Mouse (Mus musculus): ENCODE data around the gene Dpf3. TPM values are rescaled to one million over a fixed set of nuclear protein-coding genes. Genes with fewer than 3 reads are reported as not detected.

The Dpf3 gene
- polyA plus RNA-seq, 1 experiment, result 4.0 TPM

DNA sequence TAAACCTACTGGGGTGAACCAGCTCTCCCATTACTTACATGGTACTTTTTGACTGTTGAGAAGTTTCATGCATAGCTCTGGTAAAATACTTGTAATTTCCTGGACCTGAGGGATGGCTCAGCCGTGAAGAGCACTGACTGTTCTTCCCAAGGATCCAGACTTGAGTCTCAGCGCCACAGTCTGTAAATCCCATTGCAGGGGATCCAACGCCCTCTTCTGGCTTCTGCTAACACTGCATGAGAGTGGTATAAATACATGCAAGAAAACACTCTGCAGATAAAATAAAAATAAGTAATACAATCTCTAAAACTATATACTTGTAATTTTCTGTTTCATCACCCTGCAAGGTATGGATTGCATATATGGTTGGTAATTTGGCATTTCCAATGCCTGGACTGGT lies 10.4 kb upstream of the Dpf3 start:
- TF ChIP-seq POLR2A (IDR thresholded peaks at IDR 0.05; ENCODE audit: low read depth, low read length) (no peak), CTCF (conservative IDR thresholded peaks at IDR 0.05; ENCODE audit: insufficient read depth, insufficient read length, low read depth, low read length) (0 out of 2 replicates have a peak, but pooled peaks have one; percentile 3)
- no peak overlapping the region for H3K4me3 ChIP-seq (ENCODE audit: insufficient read depth, low read depth, low read length)
- H3K36me3 ChIP-seq (ENCODE audit: control insufficient read depth, insufficient read depth, low read length), result no peaks in the 10 kb centered on the region
- no peak overlapping the region for H3K27ac ChIP-seq (ENCODE audit: insufficient read depth, low read depth, low read length)
- no peaks in the 10 kb centered on the region for H3K27me3 ChIP-seq (replicated peaks; ENCODE audit: control insufficient read depth, insufficient read depth, low read length)
- no peaks in the 10 kb centered on the region; the same call in 1 of the 2 replicates for H3K4me1 ChIP-seq (ENCODE audit: control insufficient read depth, insufficient read depth, low read length)
- WGBS, result 86% methylated on average over 3 of the region's 3 CpGs
- DNase-seq, result no peak

DNA sequence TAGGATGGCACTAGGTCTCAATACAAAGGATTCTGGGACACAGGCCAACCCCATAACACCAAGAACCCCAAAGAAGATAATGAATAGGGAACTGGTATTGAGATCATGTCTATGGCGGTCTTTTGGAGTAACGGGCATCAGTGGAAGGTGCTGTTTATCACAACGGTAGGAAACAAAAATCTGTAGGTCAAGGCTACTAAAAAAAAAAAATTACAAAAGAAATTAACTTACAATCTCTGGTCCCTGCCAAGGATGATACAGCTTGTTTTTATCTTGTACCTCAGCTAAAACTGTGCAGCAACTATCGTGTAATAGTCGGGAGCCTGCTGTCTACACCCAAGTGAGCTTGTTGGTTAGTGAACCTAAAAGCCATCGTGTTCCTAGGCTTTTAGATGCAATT lies 9.2 kb upstream of the Dpf3 start:
- Histone ChIP-seq H3K36me3 (ENCODE audit: control insufficient read depth, insufficient read depth, low read length) (no peaks in the 10 kb centered on the region), H3K4me1 (ENCODE audit: control insufficient read depth, insufficient read depth, low read length) (no peaks in the 10 kb centered on the region), H3K4me3 (ENCODE audit: insufficient read depth, low read depth, low read length) (no peak overlapping the region), H3K27ac (ENCODE audit: insufficient read depth, low read depth, low read length) (no peak overlapping the region), H3K27me3 (replicated peaks; ENCODE audit: control insufficient read depth, insufficient read depth, low read length) (no peaks in the 10 kb centered on the region)
- no peak for DNase-seq
- TF ChIP-seq POLR2A (IDR thresholded peaks at IDR 0.05; ENCODE audit: low read depth, low read length), result no peak
- no peak for TF ChIP-seq CTCF (conservative IDR thresholded peaks at IDR 0.05; ENCODE audit: insufficient read depth, insufficient read length, low read depth, low read length)
- WGBS, result 97% methylated on average over 6 of the region's 6 CpGs

DNA sequence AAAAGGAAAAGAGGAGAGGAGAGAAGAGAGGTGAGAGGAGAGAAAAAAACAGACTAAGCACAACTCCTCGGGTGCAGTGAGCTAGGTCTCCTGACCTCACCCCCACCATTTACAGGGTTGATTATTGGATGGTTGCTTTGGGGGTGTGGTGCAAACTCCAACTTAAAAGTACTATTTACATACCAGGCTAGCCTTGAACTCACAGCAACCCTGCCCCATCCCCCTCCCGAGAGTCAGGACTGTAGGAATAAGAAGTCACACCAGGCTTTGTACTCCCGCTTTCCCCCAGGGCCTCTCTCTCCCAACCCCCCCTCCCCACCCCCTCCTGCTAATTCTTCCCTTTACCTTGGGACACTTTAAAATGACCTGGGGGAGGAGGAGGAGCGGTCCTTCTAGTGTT lies 8.8 kb upstream of the Dpf3 start:
- no peak for TF ChIP-seq CTCF (conservative IDR thresholded peaks at IDR 0.05; ENCODE audit: insufficient read depth, insufficient read length, low read depth, low read length)
- no peak for TF ChIP-seq POLR2A (IDR thresholded peaks at IDR 0.05; ENCODE audit: low read depth, low read length)
- Histone ChIP-seq H3K27ac (ENCODE audit: insufficient read depth, low read depth, low read length) (no peak overlapping the region), H3K4me3 (ENCODE audit: insufficient read depth, low read depth, low read length) (no peak overlapping the region), H3K36me3 (ENCODE audit: control insufficient read depth, insufficient read depth, low read length) (no peaks in the 10 kb centered on the region), H3K27me3 (replicated peaks; ENCODE audit: control insufficient read depth, insufficient read depth, low read length) (no peaks in the 10 kb centered on the region), H3K4me1 (ENCODE audit: control insufficient read depth, insufficient read depth, low read length) (no peaks in the 10 kb centered on the region)
- 90% methylated on average over 4 of the region's 4 CpGs for WGBS
- DNase-seq, result no peak

- H3K36me3 ChIP-seq (ENCODE audit: control insufficient read depth, insufficient read depth, low read length), result no peaks in the 10 kb centered on the region
- no peak overlapping the region for H3K27ac ChIP-seq (ENCODE audit: insufficient read depth, low read depth, low read length)
- H3K4me1 ChIP-seq (ENCODE audit: control insufficient read depth, insufficient read depth, low read length), result no peaks in the 10 kb centered on the region
- H3K27me3 ChIP-seq (replicated peaks; ENCODE audit: control insufficient read depth, insufficient read depth, low read length), result no peaks in the 10 kb centered on the region
- no peak for DNase-seq
- 66% methylated on average over 9 of the region's 9 CpGs for WGBS
- TF ChIP-seq POLR2A (IDR thresholded peaks at IDR 0.05; ENCODE audit: low read depth, low read length) (no peak), CTCF (conservative IDR thresholded peaks at IDR 0.05; ENCODE audit: insufficient read depth, insufficient read length, low read depth, low read length) (no peak)
- H3K4me3 ChIP-seq (ENCODE audit: insufficient read depth, low read depth, low read length), result no peak overlapping the region
Measured at GRCm38 (mm10) chr12:83495961-83496282, 8.4 kb upstream of the Dpf3 start.

- no peak for TF ChIP-seq POLR2A (IDR thresholded peaks at IDR 0.05; ENCODE audit: low read depth, low read length)
- no peak for TF ChIP-seq CTCF (conservative IDR thresholded peaks at IDR 0.05; ENCODE audit: insufficient read depth, insufficient read length, low read depth, low read length)
- no peak overlapping the region for H3K4me3 ChIP-seq (ENCODE audit: insufficient read depth, low read depth, low read length)
- H3K27ac ChIP-seq (ENCODE audit: insufficient read depth, low read depth, low read length), result no peak overlapping the region
- 67% methylated on average over 4 of the region's 4 CpGs for WGBS
- H3K4me1 ChIP-seq (ENCODE audit: control insufficient read depth, insufficient read depth, low read length), result no peaks in the 10 kb centered on the region
- DNase-seq, result no peak
- H3K27me3 ChIP-seq (replicated peaks; ENCODE audit: control insufficient read depth, insufficient read depth, low read length), result no peaks in the 10 kb centered on the region
- no peaks in the 10 kb centered on the region for H3K36me3 ChIP-seq (ENCODE audit: control insufficient read depth, insufficient read depth, low read length)
Measured at GRCm38 (mm10) chr12:83495248-83495960, 7.9 kb upstream of the Dpf3 start.

DNA sequence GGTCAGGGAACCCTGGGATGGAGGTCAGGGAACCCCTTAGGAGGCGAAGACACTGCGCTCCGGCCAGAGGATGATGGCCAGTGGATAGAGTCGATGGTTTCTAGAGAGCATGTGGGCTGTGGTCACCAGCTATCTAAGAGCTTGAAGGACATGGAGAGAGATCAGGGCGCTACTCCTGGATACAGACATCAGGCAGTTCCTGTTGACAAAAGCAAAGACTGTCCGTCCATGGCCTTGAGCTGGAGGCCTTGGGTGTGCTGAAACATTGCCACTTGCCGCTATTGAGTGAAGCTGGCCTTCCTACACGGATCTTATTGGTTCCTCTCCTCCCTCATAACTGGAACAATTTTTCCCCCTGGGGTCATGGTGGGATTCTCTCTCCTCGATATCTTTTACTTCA lies 6.7 kb upstream of the Dpf3 start:
- TF ChIP-seq POLR2A (IDR thresholded peaks at IDR 0.05; ENCODE audit: low read depth, low read length) (no peak), CTCF (conservative IDR thresholded peaks at IDR 0.05; ENCODE audit: insufficient read depth, insufficient read length, low read depth, low read length) (no peak)
- Histone ChIP-seq H3K27me3 (replicated peaks; ENCODE audit: control insufficient read depth, insufficient read depth, low read length) (no peaks in the 10 kb centered on the region), H3K36me3 (ENCODE audit: control insufficient read depth, insufficient read depth, low read length) (no peaks in the 10 kb centered on the region), H3K4me1 (ENCODE audit: control insufficient read depth, insufficient read depth, low read length) (no peaks in the 10 kb centered on the region), H3K27ac (ENCODE audit: insufficient read depth, low read depth, low read length) (no peak overlapping the region), H3K4me3 (ENCODE audit: insufficient read depth, low read depth, low read length) (no peak overlapping the region)
- 92% methylated on average over 9 of the region's 9 CpGs for WGBS
- DNase-seq, result no peak

DNA sequence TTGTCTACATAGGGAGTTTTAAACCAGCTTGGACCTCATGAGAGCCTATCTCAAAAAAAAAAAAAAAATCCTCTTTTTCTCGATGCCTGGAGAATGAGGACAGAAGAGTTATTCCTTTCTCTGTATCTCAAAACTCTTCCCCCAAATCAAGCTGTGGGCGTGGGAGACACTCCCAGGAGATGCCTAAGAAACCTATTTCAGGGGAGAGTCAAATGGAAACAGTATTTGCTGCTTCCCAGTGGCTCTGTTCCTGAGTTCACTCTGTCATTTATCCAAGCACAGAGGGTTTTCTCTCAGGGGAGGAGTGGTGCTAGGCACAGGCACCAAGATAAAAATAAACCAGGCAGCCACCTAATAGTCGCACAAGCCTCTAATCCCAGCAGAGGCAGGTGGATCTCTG lies 5.3 kb upstream of the Dpf3 start:
- Histone ChIP-seq H3K4me3 (ENCODE audit: insufficient read depth, low read depth, low read length) (no peak overlapping the region), H3K36me3 (ENCODE audit: control insufficient read depth, insufficient read depth, low read length) (no peaks in the 10 kb centered on the region), H3K27ac (ENCODE audit: insufficient read depth, low read depth, low read length) (no peak overlapping the region), H3K4me1 (ENCODE audit: control insufficient read depth, insufficient read depth, low read length) (no peaks in the 10 kb centered on the region), H3K27me3 (replicated peaks; ENCODE audit: control insufficient read depth, insufficient read depth, low read length) (no peaks in the 10 kb centered on the region)
- TF ChIP-seq POLR2A (IDR thresholded peaks at IDR 0.05; ENCODE audit: low read depth, low read length) (no peak), CTCF (conservative IDR thresholded peaks at IDR 0.05; ENCODE audit: insufficient read depth, insufficient read length, low read depth, low read length) (no peak)
- no peak for DNase-seq
- 78% methylated on average over 3 of the region's 3 CpGs for WGBS
